Mouse (Mus musculus) CD4-positive helper T cell, adult 2 months (primary cell): ENCODE results near the gene Btrc.

Experiments
- DNase-seq: peaks from one replicate; pipeline ENCODE4 v3.0.0-alpha.2; 2012; ENCODE audit warnings: low read depth, missing footprints, low spot score

Btrc gene

DNA sequence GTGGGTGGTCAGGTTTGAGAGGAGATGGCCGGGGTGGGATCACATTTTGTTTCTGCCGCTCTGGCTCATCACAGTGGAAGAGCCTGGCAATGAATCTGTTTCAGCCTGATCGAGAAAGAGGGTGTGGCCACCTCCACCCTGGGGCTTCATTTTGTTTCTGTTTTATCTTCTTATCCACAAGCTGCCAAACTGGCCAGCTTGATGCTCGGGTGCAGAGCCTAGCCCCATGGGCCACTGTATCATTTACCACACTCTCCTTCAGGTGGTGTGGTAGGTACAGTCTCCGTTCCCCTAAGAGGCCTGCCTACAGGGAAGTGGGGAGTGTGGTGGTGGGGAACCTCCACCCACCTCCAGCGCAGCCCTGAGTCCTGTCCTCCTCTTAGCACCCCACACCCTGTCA is 209.5 kb downstream of the Btrc start:
- no peak for DNase-seq

DNA sequence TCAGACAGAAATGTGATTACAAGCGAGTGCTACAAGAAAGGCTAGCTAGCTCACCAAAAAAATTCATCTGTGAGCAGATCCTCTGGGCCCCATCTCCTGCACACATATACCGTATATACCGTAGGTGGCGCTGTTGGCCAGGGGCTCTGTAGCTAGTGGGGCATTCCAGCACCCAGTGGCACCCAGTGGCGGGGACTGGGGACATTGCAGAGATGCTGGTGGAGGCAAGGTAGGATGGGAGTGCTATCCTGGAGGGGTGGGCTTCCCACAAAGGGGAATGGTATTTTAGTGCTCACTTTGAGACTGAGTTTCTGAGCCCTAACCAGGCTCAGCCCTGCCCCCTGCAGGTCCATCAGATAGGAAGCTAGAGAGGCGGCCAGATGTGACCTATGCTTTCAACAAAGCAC is 210.3 kb downstream of the Btrc start:
- peak; percentile 85 for DNase-seq

DNA sequence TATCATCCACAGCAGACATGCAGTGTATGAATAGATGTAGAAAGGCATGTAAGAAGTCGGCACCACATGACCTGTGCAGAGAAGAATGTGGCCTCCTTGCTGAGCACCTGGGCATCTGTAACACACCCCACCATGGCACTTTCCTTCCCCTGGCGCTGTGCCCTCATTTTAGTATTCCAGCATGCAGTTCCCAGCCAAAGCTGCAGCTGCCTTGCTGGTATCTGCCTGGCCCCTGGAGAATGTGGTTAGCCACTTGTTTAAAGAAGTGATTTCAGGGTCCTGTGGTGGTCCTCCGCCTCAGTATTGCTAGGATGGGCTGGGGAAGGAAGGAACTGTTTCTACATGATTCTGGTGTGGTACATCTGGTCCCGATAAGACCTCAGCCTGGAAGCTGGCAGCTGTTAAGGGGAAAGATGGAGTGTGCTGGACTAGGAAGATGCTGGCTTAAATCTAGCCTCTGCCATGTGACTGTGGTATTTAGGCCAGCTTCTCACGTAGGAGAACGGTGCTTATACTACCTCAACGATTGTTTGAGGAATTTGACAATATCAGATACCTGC is 210.9 kb downstream of the Btrc start:
- DNase-seq = no peak

DNA sequence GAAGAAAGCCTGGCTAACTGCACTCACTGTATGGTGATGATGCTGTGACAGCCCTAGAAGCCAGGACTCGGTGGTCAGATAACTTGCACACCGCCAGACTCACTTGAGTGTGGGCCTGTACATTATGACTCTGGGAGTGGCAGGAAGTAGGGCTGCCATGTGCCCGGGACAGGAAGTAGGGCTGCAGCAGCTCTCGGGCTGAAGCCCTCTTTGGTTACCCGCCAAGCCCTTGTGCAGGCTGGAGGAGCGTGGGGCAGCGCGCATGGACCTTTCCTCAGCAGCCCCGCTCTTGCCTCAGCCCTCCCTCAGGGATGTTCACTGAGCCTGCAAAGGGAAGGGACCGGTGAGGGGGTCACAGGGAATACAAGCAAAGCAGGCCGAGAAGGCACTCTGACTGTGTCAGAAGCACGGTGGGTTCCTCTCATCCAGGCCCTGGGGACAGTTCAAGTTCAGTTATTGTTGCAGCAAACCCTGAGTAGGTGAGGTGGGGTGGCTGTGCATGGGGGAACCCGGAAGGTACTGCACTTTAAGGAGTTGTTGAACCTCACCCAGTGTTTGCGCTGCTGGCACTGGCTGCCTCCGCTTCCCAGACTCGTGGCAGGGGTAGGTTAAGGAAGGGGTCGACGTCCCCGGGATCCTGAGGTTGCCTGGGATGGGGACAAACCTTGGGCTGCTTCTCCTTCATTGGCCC is 211.6 kb downstream of the Btrc start:
- DNase-seq = peak; percentile 70

DNA sequence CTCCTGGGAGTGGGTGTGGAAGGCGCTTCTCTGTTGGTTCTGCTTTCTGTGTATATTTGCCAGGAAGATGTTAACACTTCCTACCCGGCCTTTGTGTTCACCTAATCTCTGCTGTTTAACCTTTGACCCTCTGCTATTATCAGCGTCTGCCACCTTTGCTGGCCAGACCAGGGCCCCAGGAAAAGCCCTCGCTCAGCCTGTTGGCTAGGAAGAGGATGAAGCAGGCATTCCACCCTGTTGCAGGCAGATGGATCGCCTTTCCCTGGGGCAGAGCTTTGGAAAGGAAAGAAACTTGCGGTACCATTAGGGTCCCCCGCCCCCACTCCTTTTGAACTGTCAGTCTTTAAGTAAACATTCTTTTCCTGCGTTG is 212.1 kb downstream of the Btrc start:
- DNase-seq = peak; percentile 17

DNA sequence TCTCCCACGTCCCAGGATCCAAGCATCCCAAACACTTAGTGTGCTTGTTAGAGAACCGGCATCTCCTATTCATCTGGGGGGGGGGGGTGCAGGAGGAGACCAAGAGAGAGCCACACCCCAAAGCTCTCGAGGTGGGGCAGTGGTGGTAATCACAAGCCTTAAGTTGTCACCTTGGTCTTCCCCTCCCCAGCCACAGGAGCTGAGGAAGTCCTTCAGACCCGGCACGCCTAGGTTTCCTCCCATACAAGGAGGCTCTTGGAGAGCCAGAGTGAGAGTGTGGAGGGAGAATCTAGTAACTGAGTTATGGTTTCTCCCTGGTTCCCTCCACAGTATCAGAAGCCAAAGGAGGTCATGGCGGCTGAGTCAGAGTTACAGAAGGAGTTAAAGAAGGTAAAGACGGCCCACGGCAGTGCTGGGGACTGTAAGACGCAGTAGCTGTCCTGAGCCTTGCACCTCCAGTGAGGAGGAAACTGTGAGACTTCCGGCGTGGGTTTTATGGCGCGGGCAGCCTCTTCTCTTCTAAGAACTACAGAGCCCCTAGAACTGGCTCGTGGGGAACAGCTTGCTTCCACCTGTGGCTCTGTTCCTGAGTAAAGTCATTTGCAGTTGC is 213.7 kb downstream of the Btrc start:
- peak; percentile 66 for DNase-seq

DNA sequence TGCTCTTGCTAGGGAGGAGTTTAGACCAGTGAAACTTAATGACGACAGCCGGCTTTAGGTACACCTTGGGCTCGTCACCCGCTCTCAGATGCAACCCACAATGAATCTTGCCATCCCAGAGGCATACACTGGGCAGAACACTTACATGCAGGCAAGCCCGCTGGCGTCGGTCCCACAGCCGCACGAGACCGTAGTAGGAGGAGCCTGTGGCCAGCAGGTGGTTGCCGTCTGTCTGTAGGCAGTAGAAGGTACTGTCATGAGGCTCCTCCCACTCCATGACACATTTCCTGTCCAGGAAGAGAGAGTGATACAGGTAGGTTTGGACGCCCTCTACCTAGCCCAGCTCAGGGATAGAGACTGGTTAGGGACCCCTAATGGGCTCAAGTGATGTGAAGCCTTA is 215.4 kb downstream of the Btrc start:
- peak; percentile 70 for DNase-seq

DNA sequence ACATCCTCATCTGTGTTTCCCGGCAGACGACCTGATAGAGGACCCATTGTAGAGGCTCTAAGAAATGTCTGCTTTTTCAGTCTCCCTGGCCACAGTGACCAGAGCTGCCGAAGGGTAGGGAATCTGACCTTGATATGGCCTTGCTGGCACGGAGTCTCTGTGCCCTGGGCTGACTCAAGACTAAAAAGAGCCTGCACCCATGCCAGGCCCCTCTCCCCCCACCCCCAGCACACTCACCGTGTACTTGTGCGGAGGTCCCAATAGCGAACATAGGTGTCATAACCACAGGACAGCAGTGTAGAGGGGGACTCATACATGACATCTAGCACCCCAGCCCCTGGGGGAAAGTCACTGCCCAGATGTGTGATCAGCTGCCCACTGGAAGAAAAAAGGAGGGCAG is 215.9 kb downstream of the Btrc start:
- no peak for DNase-seq
